Mouse (Mus musculus) left cerebral cortex, adult 2 months (tissue): Measurements from ENCODE around the gene Prmt2. TPM values are rescaled to one million over a fixed set of nuclear protein-coding genes. Genes with fewer than 3 reads are reported as not detected.

Source experiments
- DNase-seq, 2 experiments: peaks; one replicate each; pipeline ENCODE4 v3.0.0; 2021 to 2022; ENCODE audit warnings: low spot score in 2 of 2, mixed read lengths in 1 of 2; ENCODE audit errors: extremely low spot score in 1 of 2
- H3K27ac ChIP-seq: fragments of 200-600 bp; 2 replicates; pipeline ENCODE4 v1.8.1; 2022
- H3K4me3 ChIP-seq: fragments of 200-600 bp; 2 replicates; pipeline ENCODE4 v1.8.1; 2022
- CTCF ChIP-seq: fragments of 200-600 bp; IDR thresholded peaks from 2 replicates; pipeline ENCODE4 v1.8.1; 2022; ENCODE audit warnings: antibody characterized with exemption, mild to moderate bottlenecking, moderate library complexity
- intact Hi-C: fragments of 180-260 bp; cut with DNase I; formaldehyde crosslinking; loops from one replicate; pipeline ENCODE4 v1.15.1; 2025
- long read RNA-seq, 2 experiments: library from polyadenylated mRNA; stranded (forward); transcript quantifications; one replicate each; pipeline ENCODE4 v2.0.0; 2021; ENCODE audit warnings: borderline mapping rate in 2 of 2
- total RNA-seq, 2 experiments: library from RNA; stranded (reverse); gene quantifications; 2 replicates each; pipeline ENCODE4 v1.2.3; 2021

Gene Prmt2
- 10 to 100 TPM; 58.4 to 63.9 TPM for total RNA-seq
- long read RNA-seq, experiment 1, transcript Prmt2-202 (11 exons, 2,052 nt): minor isoform, 20 of 124 reads
- long read RNA-seq, experiment 1, transcript Prmt2-201 (11 exons, 2,016 nt): major isoform, 81 of 124 reads
- long read RNA-seq, experiment 1, partial matches to known transcripts: 11 of 124 reads
- long read RNA-seq, experiment 1, other reads (novel, unspliced or antisense): 10 of 124 reads
- long read RNA-seq, experiment 2, transcript Prmt2-202 (11 exons, 2,052 nt): minor isoform, 17 of 113 reads
- long read RNA-seq, experiment 2, transcript Prmt2-201 (11 exons, 2,016 nt): major isoform, 81 of 113 reads
- long read RNA-seq, experiment 2, partial matches to known transcripts: 7 of 113 reads
- long read RNA-seq, experiment 2, other reads (novel, unspliced or antisense): 8 of 113 reads

- intact Hi-C loops: no loop called here
- Histone ChIP-seq H3K27ac (peak within 1 kb of the TSS; percentile 89), H3K4me3 (peak within 1 kb of the TSS; percentile 80)
- TF ChIP-seq CTCF: peak; percentile 26
- DNase-seq: peak; percentile 89
Observed at GRCm38 (mm10) chr10:76237341-76238225, at the start of gene Prmt2. TSS of gene Prmt2 (minus strand) at chr10:76237865.

- Histone ChIP-seq H3K4me3 (no peak overlapping the region), H3K27ac (no peak overlapping the region)
- no peak for TF ChIP-seq CTCF
- intact Hi-C loops: no loop called here
- no peak for DNase-seq
Observed at GRCm38 (mm10) chr10:76278541-76279097, 41.0 kb upstream of the Prmt2 start.

DNA sequence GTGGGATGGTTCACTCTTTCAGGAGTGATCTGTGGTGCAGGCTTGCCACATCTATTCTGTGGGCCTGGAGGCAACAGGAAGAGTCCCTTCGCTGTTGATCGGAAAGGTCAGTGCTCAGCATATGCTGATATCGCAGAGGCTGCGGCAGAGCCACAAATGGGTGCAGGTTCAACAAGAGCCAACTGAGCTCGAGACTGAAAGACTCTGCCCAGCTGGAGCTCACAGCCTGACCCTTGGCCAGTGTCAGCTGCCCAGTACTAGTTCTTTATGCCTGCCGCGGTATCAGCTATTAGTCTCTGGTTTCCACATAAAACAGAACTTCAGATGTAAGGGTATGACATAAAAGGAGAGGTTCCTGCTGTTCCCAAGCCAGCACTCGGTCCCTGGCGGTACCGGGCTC is 37.6 kb upstream of the Prmt2 start:
- Histone ChIP-seq H3K27ac (no peak overlapping the region), H3K4me3 (no peak overlapping the region)
- no peak for DNase-seq
- intact Hi-C loops: no loop called here
- no peak for TF ChIP-seq CTCF

- intact Hi-C loops: loop anchor here (5.0 kb wide), 1 partner anchor 146 kb away; no protein-coding TSS in a partner anchor
- no peak for DNase-seq
- H3K27ac ChIP-seq: no peak overlapping the region
- no peak overlapping the region for H3K4me3 ChIP-seq
- peak; percentile 64 for TF ChIP-seq CTCF
Observed at GRCm38 (mm10) chr10:76271238-76271637, 33.6 kb upstream of the Prmt2 start.

- intact Hi-C loops: no loop called here
Observed at GRCm38 (mm10) chr10:76262431-76262830, 24.8 kb upstream of the Prmt2 start.

DNA sequence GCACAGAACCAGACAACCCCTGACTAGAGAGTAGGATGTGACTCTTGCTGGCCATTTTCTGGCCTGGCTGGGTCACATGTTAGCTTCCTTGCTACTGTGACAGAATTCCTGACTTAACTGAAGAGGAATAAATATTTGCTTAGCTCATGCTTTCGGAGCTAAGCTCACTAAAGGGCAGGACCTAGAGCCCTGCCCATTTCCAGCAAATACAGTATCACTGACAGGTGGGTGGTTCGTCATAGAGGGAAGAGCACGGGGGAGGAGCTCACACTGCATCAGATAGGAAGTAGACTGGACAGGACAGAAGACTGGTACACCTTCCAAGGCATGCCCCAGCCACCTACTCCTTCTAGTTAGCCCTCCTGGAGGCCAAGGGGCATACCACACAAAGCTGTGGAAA is 23.8 kb upstream of the Prmt2 start:
- Histone ChIP-seq H3K4me3 (no peak overlapping the region), H3K27ac (no peak overlapping the region)
- intact Hi-C loops: no loop called here
- TF ChIP-seq CTCF: no peak
- DNase-seq: no peak

More at GRCm38 (mm10) chr10:76262431-76262830, 24.8 kb upstream of the Prmt2 start:
- H3K4me3 ChIP-seq: no peak overlapping the region
- H3K27ac ChIP-seq: no peak overlapping the region
- TF ChIP-seq CTCF: no peak
- DNase-seq: no peak

GRCm38 (mm10) chr10:76260358-76261059 is 22.8 kb upstream of the Prmt2 start:
- Histone ChIP-seq H3K4me3 (no peak overlapping the region), H3K27ac (peak overlapping the region; percentile 51; the same call in 1 of the 2 replicates)
- TF ChIP-seq CTCF: peak; percentile 49
- intact Hi-C loops: no loop called here
- DNase-seq: no peak

DNA sequence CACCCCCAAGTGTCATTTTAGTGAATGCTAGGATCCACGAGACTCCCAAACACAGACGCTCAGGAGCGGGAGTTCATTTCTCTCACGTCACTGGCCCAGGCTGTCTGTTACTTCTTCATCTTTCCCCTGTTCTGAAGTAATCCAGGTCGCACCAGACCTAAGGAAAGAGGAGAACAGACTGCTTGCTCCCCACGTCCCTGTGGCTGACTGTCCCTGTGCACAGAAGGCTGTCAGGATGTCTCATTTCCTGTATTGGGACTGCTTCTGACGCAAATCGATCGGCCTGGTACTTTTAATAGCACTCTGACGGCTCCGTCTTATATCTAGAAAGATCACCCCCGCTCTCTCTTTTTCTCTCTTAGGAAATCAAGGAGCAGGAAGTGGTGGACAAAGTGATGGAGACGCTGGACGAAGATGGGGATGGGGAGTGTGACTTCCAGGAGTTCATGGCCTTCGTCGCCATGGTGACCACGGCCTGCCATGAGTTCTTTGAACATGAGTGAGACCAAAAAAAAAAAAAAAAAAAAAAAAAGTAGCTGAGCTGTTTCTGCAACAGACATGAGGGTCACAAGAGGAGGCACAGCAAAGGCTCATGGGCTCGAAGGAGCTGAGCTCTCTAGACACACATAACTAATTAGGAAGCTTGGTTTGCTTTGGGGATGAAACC is 22.0 kb upstream of the Prmt2 start:
- H3K4me3 ChIP-seq: no peak overlapping the region
- H3K27ac ChIP-seq: peak overlapping the region; percentile 51; the same call in 1 of the 2 replicates
- no peak for TF ChIP-seq CTCF
- no peak for DNase-seq
- intact Hi-C loops: no loop called here

GRCm38 (mm10) chr10:76257719-76258390 is 20.2 kb upstream of the Prmt2 start:
- H3K4me3 ChIP-seq: no peak overlapping the region
- H3K27ac ChIP-seq: peak overlapping the region; percentile 40; the same call in 1 of the 2 replicates
- intact Hi-C loops: no loop called here
- TF ChIP-seq CTCF: no peak
- no peak for DNase-seq

GRCm38 (mm10) chr10:76257231-76257630 is 19.6 kb upstream of the Prmt2 start:
- no peak overlapping the region for H3K27ac ChIP-seq
- H3K4me3 ChIP-seq: no peak overlapping the region
- intact Hi-C loops: no loop called here
- no peak for DNase-seq
- TF ChIP-seq CTCF: no peak
